Mouse (Mus musculus) heart, adult 18-20 months (tissue): ENCODE measurements around the gene Kcnq5. TPM values are rescaled to one million over a fixed set of nuclear protein-coding genes. Genes with fewer than 3 reads are reported as not detected.

Experiments
- DNase-seq, 2 experiments: peaks; one replicate each; pipeline ENCODE4 v3.0.0; 2021 to 2022; ENCODE audit warnings: mixed read lengths in 1 of 2
- long read RNA-seq, 2 experiments: library from polyadenylated mRNA; stranded (forward); transcript quantifications; one replicate each; pipeline ENCODE4 v2.0.0; 2021
- total RNA-seq, 2 experiments: library from RNA; stranded (reverse); gene quantifications; 2 replicates each; pipeline ENCODE4 v1.2.3; 2021

Gene Kcnq5
- total RNA-seq = 1 to 10 TPM; 2.0 to 4.0 TPM
- long read RNA-seq, experiment 1 = 0 reads
- long read RNA-seq, experiment 2 = 0 reads

- DNase-seq = peak; percentile 26 to 36
Observed at GRCm38 (mm10) chr1:21961251-21962082, at the start of gene Kcnq5. Kcnq5 (minus strand) TSS chr1:21961942.

GRCm38 (mm10) chr1:21979755-21980154, 18.0 kb upstream of the Kcnq5 start:
- no peak for DNase-seq

GRCm38 (mm10) chr1:21979292-21979691, 17.6 kb upstream of the Kcnq5 start:
- no peak for DNase-seq

- DNase-seq = no peak
Observed at GRCm38 (mm10) chr1:21974040-21974439, 12.3 kb upstream of the Kcnq5 start.

GRCm38 (mm10) chr1:21967139-21967538, 5.4 kb upstream of the Kcnq5 start:
- peak in 1 of 2 experiments; percentile 5 for DNase-seq

- DNase-seq = peak; percentile 5 to 13
Observed at GRCm38 (mm10) chr1:21962896-21963864, 1.4 kb upstream of the Kcnq5 start.

- peak in 1 of 2 experiments; percentile 27 for DNase-seq
Observed at GRCm38 (mm10) chr1:21962083-21962471, 335 bp upstream of the Kcnq5 start.

GRCm38 (mm10) chr1:21960421-21961250, 1.1 kb downstream of the Kcnq5 start:
- DNase-seq = peak; percentile 14 to 42

- peak in 1 of 2 experiments; percentile 3 for DNase-seq
Observed at GRCm38 (mm10) chr1:21959648-21960285, 2.0 kb downstream of the Kcnq5 start.

- DNase-seq = no peak
Observed at GRCm38 (mm10) chr1:21958013-21958412, 3.7 kb downstream of the Kcnq5 start.

- DNase-seq = no peak
Observed at GRCm38 (mm10) chr1:21940831-21941230, 20.9 kb downstream of the Kcnq5 start.

- DNase-seq = no peak
Observed at GRCm38 (mm10) chr1:21927182-21927581, 34.6 kb downstream of the Kcnq5 start.

- no peak for DNase-seq
Observed at GRCm38 (mm10) chr1:21923293-21923642, 38.5 kb downstream of the Kcnq5 start.

- no peak for DNase-seq
Observed at GRCm38 (mm10) chr1:21922578-21923292, 39.0 kb downstream of the Kcnq5 start.

- DNase-seq = no peak
Observed at GRCm38 (mm10) chr1:21919276-21919675, 42.5 kb downstream of the Kcnq5 start.

GRCm38 (mm10) chr1:21896067-21896719, 65.5 kb downstream of the Kcnq5 start:
- DNase-seq = no peak

- no peak for DNase-seq
Observed at GRCm38 (mm10) chr1:21883747-21884146, 78.0 kb downstream of the Kcnq5 start.

GRCm38 (mm10) chr1:21870889-21871288, 90.9 kb downstream of the Kcnq5 start:
- no peak for DNase-seq

GRCm38 (mm10) chr1:21868484-21868883, 93.3 kb downstream of the Kcnq5 start:
- no peak for DNase-seq

GRCm38 (mm10) chr1:21856399-21856798, 105.3 kb downstream of the Kcnq5 start:
- no peak for DNase-seq
